Mouse (Mus musculus): Measurements from ENCODE around the gene B3gnt2. TPM values are rescaled to one million over a fixed set of nuclear protein-coding genes. Genes with fewer than 3 reads are reported as not detected.

B3gnt2 gene
- 4.4 TPM for polyA plus RNA-seq (2014; fragmentation: Illumina TruSeq; extraction: RNeasy Lipid Tissue Mini Kit (QIAGEN cat#74804); ENCODE audit: low read depth, low replicate concordance)

DNA sequence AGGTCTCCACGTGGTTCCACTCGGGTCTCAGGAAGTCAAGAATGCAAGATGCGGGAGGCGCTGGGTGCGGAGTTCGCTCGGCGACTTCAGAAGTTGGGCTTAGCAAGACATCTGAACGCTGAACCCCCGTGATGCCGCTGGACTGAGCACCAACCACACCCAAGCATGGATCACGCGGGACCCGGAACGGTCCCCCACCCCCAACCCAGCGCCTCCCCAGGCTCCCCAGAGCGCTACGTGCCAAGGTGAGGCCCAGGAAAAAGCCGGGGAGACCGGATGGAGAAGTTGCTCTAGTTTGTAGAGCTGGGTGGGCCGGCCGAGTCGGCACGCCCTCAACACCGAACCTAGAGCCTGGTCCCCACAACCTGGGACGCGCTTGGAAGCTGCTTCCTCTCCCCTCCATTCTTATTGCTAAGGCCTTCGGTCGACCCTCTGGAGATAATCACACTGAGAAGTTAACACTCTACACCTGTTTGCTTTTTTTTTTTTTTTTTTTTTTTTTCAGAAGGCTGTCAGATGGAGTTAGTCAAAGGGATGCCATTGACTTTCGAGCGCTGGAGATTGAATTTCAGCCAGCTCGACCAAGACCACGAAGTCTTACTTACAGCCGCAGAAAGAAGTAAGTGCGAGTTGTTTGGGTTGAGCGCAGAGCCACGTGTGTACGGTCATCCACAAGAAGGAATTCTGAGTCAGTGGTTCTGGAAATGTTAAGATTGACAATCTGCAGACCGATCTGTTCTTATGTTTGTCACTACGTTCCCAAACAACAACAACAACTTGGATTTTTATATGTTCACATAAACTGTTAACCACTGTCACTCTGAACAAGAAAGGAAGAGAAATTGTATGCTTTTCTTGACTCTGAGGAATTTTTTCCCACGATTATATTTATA lies at the start of gene B3gnt2:
Gene B3gnt2, minus strand, starts transcription at position 627 of the 893 bp plus-strand sequence.

Other genes starting within 250 kb of the B3gnt2 start
- gene Zrsr1, start 111.0 kb upstream of the B3gnt2 start, polyA plus RNA-seq (2014; fragmentation: Illumina TruSeq; extraction: RNeasy Lipid Tissue Mini Kit (QIAGEN cat#74804); ENCODE audit: low read depth, low replicate concordance): 23.2 TPM
- 20.6 TPM for gene Gm28048, start 121.1 kb upstream of the B3gnt2 start, polyA plus RNA-seq (2014; fragmentation: Illumina TruSeq; extraction: RNeasy Lipid Tissue Mini Kit (QIAGEN cat#74804); ENCODE audit: low read depth, low replicate concordance)
- gene Commd1, start 121.4 kb upstream of the B3gnt2 start, polyA plus RNA-seq (2014; fragmentation: Illumina TruSeq; extraction: RNeasy Lipid Tissue Mini Kit (QIAGEN cat#74804); ENCODE audit: low read depth, low replicate concordance): 63.0 TPM
- gene Cct4, start 129.6 kb upstream of the B3gnt2 start, polyA plus RNA-seq (2014; fragmentation: Illumina TruSeq; extraction: RNeasy Lipid Tissue Mini Kit (QIAGEN cat#74804); ENCODE audit: low read depth, low replicate concordance): 183 TPM
- gene Fam161a, start 146.6 kb upstream of the B3gnt2 start, polyA plus RNA-seq (2014; fragmentation: Illumina TruSeq; extraction: RNeasy Lipid Tissue Mini Kit (QIAGEN cat#74804); ENCODE audit: low read depth, low replicate concordance): 5.0 TPM